Mouse (Mus musculus) kidney, adult 2 months (tissue): ENCODE measurements at regions not wholly inside any gene's neighbourhood (a gene's known extent, or its start where the extent isn't known, plus 50 kb on each side); places are given as distances from the start of the nearest gene placed in this dataset.

Source experiments
- CTCF ChIP-seq: fragments of 200-500 bp; conservative IDR thresholded peaks from 2 replicates; pipeline ENCODE4 v1.5.1; 2011; ENCODE audit warnings: low read depth, mild to moderate bottlenecking, control low read depth, low read length, moderate library complexity, mixed read lengths; ENCODE audit not compliant: insufficient read depth, insufficient read length
- POLR2A ChIP-seq: fragments of 200-500 bp; IDR thresholded peaks from one replicate; pipeline ENCODE4 v1.6.1; 2011; ENCODE audit warnings: low read depth, low read length, control low read depth

DNA sequence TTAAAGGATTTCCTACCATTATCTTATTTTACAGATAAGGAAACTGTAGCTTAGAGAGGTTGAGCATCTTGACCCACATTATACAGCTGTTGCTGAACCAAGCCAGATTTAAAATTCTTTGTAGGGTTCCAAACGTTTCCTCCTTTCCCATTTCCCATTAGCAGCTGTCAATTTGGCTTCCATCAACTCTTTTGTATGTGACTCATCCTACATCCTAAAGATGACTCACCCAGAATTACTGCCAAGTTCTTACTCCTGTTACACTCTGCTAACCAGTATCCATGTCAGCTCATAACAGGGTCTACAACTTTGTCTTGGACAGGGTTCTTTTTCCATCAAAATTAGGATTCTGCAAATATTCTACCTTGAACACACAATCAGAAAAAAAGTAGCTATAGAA lies 579.2 kb upstream of the 4930452B06Rik start:
- TF ChIP-seq CTCF (no peak), POLR2A (no peak)
